Mouse (Mus musculus) CH12.LX (cell line): ENCODE results near the gene Dcun1d4. TPM values are rescaled to one million over a fixed set of nuclear protein-coding genes. Genes with fewer than 3 reads are reported as not detected.

Experiments used
- DNase-seq: peaks from one replicate; pipeline ENCODE4 v3.0.0-alpha.2; 2013; ENCODE audit errors: extremely low read depth
- H3K27ac ChIP-seq: 2 replicates; pipeline ENCODE4 v1.5.1; 2012; ENCODE audit warnings: low read depth, mild to moderate bottlenecking, control low read depth, moderate library complexity; ENCODE audit not compliant: insufficient read depth
- H3K27me3 ChIP-seq: replicated peaks from 2 replicates; pipeline ENCODE3; 2012; ENCODE audit warnings: inconsistent platforms
- H3K36me3 ChIP-seq, 2 experiments: replicated peaks in 1 of 2; 2 replicates each; pipeline versions ENCODE3 to v1.6.1; 2012; ENCODE audit warnings: inconsistent platforms in 1 of 2, low read length in 1 of 2, mild to moderate bottlenecking in 1 of 2, mixed read lengths in 1 of 2, moderate library complexity in 1 of 2; ENCODE audit not compliant: control insufficient read depth in 1 of 2, insufficient read depth in 1 of 2
- H3K4me1 ChIP-seq, 2 experiments: 2 replicates each; pipeline ENCODE4 v1.6.1; 2012; ENCODE audit warnings: inconsistent platforms in 1 of 2, moderate library complexity in 1 of 2; ENCODE audit not compliant: insufficient read depth in 2 of 2, control insufficient read depth in 1 of 2
- H3K4me2 ChIP-seq: 2 replicates; pipeline ENCODE4 v1.6.1; 2012; ENCODE audit warnings: low read depth, mild to moderate bottlenecking, control low read depth; ENCODE audit not compliant: poor library complexity, insufficient read depth, severe bottlenecking
- H3K4me3 ChIP-seq, 3 experiments: fragments of 150-350 bp in 1 of 3; sonication (generic) in 1 of 3; replicated peaks in 1 of 3; 2 replicates each; pipeline versions ENCODE3 to v1.5.1; 2011 to 2012; ENCODE audit warnings: low read depth in 2 of 3, low read length in 2 of 3, mild to moderate bottlenecking in 2 of 3, moderate library complexity in 2 of 3, control low read depth in 1 of 3, improper control_type of control experiment in 1 of 3, inconsistent platforms in 1 of 3, mixed read lengths in 1 of 3; ENCODE audit not compliant: poor library complexity in 1 of 3
- H3K79me2 ChIP-seq: replicated peaks from 2 replicates; pipeline ENCODE4 v1.6.1; 2012; ENCODE audit warnings: mild to moderate bottlenecking, moderate library complexity; ENCODE audit not compliant: control insufficient read depth, poor library complexity, insufficient read depth, severe bottlenecking; ENCODE audit errors: extremely low read depth
- H3K9ac ChIP-seq: 2 replicates; pipeline ENCODE4 v1.6.1; 2012; ENCODE audit warnings: low read depth, mild to moderate bottlenecking, control low read depth, moderate library complexity; ENCODE audit not compliant: insufficient read depth
- H3K9me3 ChIP-seq: replicated peaks from 2 replicates; pipeline ENCODE3; 2012; ENCODE audit warnings: low read length, inconsistent platforms, mixed read lengths
- EP300 ChIP-seq: IDR thresholded peaks from 2 replicates; pipeline ENCODE4 v1.6.1; 2011; ENCODE audit warnings: low read length, improper control_type of control experiment
- GABPA ChIP-seq: IDR thresholded peaks from 2 replicates; pipeline ENCODE4 v1.6.1; 2012; ENCODE audit warnings: low read depth, low read length, improper control_type of control experiment, inconsistent platforms; ENCODE audit not compliant: insufficient replicate concordance
- MAFK ChIP-seq: IDR thresholded peaks from 2 replicates; pipeline ENCODE4 v1.6.1; 2011; ENCODE audit warnings: low read length, improper control_type of control experiment; ENCODE audit not compliant: insufficient replicate concordance
- NELFE ChIP-seq: IDR thresholded peaks from 2 replicates; pipeline ENCODE4 v1.6.1; 2011; ENCODE audit warnings: low read depth, low read length, improper control_type of control experiment
- RCOR1 ChIP-seq: conservative IDR thresholded peaks from 2 replicates; pipeline ENCODE4 v1.6.1; 2012; ENCODE audit warnings: low read depth, mild to moderate bottlenecking, inconsistent platforms, low read length, improper control_type of control experiment
- TBP ChIP-seq: conservative IDR thresholded peaks from 2 replicates; pipeline ENCODE4 v1.6.1; 2011; ENCODE audit warnings: low read depth, low read length, improper control_type of control experiment
- ZC3H11A ChIP-seq: IDR thresholded peaks from 2 replicates; pipeline ENCODE4 v1.6.1; 2012; ENCODE audit warnings: low read depth, mild to moderate bottlenecking, inconsistent platforms, low read length, improper control_type of control experiment
- ZMIZ1 ChIP-seq: IDR thresholded peaks from 2 replicates; pipeline ENCODE4 v1.6.1; 2012; ENCODE audit warnings: low read depth, mild to moderate bottlenecking, inconsistent platforms, low read length, improper control_type of control experiment
- dilution Hi-C: fragments of 300-500 bp; cut with MboI; formaldehyde crosslinking; loops from 2 replicates; pipeline ENCODE4 v1.14.3; 2020; ENCODE audit warnings: low sequenced_read_pairs; ENCODE audit not compliant: extremely low pct_unique_long_range_greater_than_20kb, extremely low pct_ligation_motif_present
- in situ Hi-C: fragments of 300-500 bp; cut with MboI; formaldehyde crosslinking; loops from 3 replicates; pipeline ENCODE4 v1.14.3; 2019; ENCODE audit warnings: low sequenced_read_pairs, low pct_ligation_motif_present, low pct_unique_long_range_greater_than_20kb, mixed read lengths
- polyA plus RNA-seq: library from polyadenylated mRNA; unstranded; fragments of >175 nt; gene quantifications from 2 replicates; pipeline ENCODE4 v1.2.1, GENCODE M21; 2012; ENCODE audit warnings: low read depth; ENCODE audit not compliant: insufficient read length
- total RNA-seq, 2 experiments: library from RNA; depleted of rRNA; stranded (reverse); fragments of 300-350 nt in 1 of 2; fragments of >200 nt in 1 of 2; gene quantifications; 2 replicates each; pipeline ENCODE4 v1.2.3; 2012 to 2014

Dcun1d4 gene
- total and polyA plus RNA-seq, 3 experiments = 1.4 to 3.9 (median 1.7) TPM

DNA sequence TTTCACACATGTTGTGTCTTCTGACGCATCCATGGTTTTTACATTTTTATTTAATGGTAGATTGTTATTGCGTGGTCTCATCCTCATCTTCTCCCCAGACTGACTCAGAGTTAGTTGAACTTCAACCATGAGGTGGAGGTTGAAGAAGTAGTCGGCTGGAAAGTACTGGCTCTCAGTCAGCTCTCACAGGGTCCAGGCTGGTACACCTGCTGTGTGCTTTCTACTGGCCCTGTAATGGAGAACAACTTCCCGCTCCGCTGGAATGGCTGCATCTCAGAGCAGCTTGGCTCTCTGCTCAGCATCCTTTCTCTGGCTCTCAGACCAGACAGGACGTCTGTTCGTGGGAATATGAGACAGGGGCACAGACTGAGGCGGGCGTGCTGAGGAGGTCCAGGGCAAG is 31.9 kb downstream of the Dcun1d4 start:
- in situ Hi-C loops = no loop called here
- Histone ChIP-seq H3K4me1 (peaks cover 0 to 32% of the 10 kb centered on the region in 2 experiments; a peak in 3 of 4 replicates), H3K27ac (no peak overlapping the region)

DNA sequence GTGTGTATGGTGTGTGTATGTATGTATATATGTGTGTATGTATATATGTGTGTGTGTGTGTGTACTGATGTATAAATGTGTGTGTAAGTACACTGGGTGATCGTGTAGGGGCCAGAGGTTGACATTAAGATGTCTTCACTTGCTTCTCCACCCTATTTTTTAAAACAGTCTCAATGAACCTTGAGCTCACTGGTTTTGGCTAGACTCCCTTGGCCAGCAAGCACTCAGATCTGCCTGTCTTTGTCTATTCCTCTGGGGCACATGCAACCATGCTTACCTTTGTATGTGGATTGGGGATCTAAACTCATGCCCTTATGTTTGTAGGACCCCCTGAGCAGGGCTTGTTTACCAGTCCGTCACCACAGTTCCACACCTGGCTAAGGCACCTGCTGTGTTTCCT is 33.4 kb downstream of the Dcun1d4 start:
- TF ChIP-seq TBP = no peak
- TF ChIP-seq MAFK = no peak
- TF ChIP-seq GABPA = no peak
- TF ChIP-seq, all 38 proteins: peak for 0
- H3K4me2 ChIP-seq = no peak overlapping the region
- H3K9ac ChIP-seq = no peak overlapping the region
- in situ Hi-C loops = no loop called here
- H3K36me3 ChIP-seq = peaks cover 0 to 4% of the 10 kb centered on the region in 2 experiments
- H3K9me3 ChIP-seq = no peaks in the 10 kb centered on the region
- H3K4me3 ChIP-seq = no peak overlapping the region
- no peaks in the 10 kb centered on the region for H3K27me3 ChIP-seq
- H3K4me1 ChIP-seq = peaks cover 0 to 20% of the 10 kb centered on the region in 2 experiments; a peak in 2 of 4 replicates
- dilution Hi-C loops = no loop called here
- H3K79me2 ChIP-seq = no peaks in the 10 kb centered on the region
- H3K27ac ChIP-seq = no peak overlapping the region
- DNase-seq = no peak

More for the DNA sequence above, 31.9 kb downstream of the Dcun1d4 start:
- TF ChIP-seq ZMIZ1 = no peak
- TF ChIP-seq RCOR1 = no peak
- TF ChIP-seq NELFE = no peak
- no peak; the same call in 1 of the 2 replicates for TF ChIP-seq EP300
- H3K9ac ChIP-seq = no peak overlapping the region
- dilution Hi-C loops = no loop called here
- peaks cover 0 to 4% of the 10 kb centered on the region in 2 experiments for H3K36me3 ChIP-seq
- DNase-seq = no peak
- H3K79me2 ChIP-seq = no peaks in the 10 kb centered on the region
- no peaks in the 10 kb centered on the region for H3K9me3 ChIP-seq
- no peaks in the 10 kb centered on the region for H3K27me3 ChIP-seq
- H3K4me3 ChIP-seq = no peak overlapping the region
- no peak overlapping the region for H3K4me2 ChIP-seq

DNA sequence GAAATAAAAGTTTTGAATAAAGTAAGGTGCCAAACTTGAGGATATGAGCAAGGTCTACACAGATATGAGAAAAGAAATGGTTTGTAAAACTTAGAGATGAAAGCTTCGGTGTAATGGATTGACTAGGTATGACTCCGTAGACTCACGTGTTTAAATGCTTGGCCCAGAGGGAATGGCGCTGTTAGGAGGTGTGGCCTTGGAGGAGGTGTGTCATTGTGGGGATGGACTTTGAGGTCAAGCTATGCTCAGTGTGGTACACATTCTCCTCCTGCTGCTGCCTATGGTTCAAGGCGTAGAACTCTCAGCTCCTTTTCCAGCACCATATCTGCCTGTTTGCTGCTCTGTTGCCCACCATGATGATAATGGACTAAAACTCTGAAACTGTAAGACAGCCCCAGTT is 36.5 kb downstream of the Dcun1d4 start:
- Histone ChIP-seq H3K9ac (no peak overlapping the region), H3K9me3 (no peaks in the 10 kb centered on the region), H3K4me3 (no peak overlapping the region), H3K4me1 (peaks cover 0 to 27% of the 10 kb centered on the region in 2 experiments; a peak in 2 of 4 replicates), H3K79me2 (no peaks in the 10 kb centered on the region), H3K27me3 (no peaks in the 10 kb centered on the region)
- no peak for DNase-seq
- dilution Hi-C loops = no loop called here
- TF ChIP-seq ZC3H11A = no peak
- TF ChIP-seq, all 38 proteins: peak for 0
- Histone ChIP-seq H3K27ac (no peak overlapping the region), H3K4me2 (no peak overlapping the region), H3K36me3 (peaks cover 0 to 4% of the 10 kb centered on the region in 2 experiments)
- in situ Hi-C loops = no loop called here
